Mouse (Mus musculus): ENCODE data around the gene Ddx42. TPM values are rescaled to one million over a fixed set of nuclear protein-coding genes. Genes with fewer than 3 reads are reported as not detected.

Gene Ddx42
- polyA plus RNA-seq, 2 experiments from 2014 or later: 84.7 to 135 TPM

Other genes with a start within 250 kb of the Ddx42 start
- not detected for gene Ace, start 249.0 kb upstream of the Ddx42 start, polyA plus RNA-seq (2017; shearing (Covaris generic))
- gene Ace3, start 222.3 kb upstream of the Ddx42 start, polyA plus RNA-seq (2017; shearing (Covaris generic)): not detected
- gene Kcnh6, start 208.8 kb upstream of the Ddx42 start, polyA plus RNA-seq (2017; shearing (Covaris generic)): under 1 TPM in 1 of 2 experiments, not detected in 1; 0.18 TPM
- 10 to 100 TPM; 23.9 to 26.4 TPM for gene Dcaf7, start 180.1 kb upstream of the Ddx42 start, polyA plus RNA-seq (2017; shearing (Covaris generic))
- gene Taco1, start 150.9 kb upstream of the Ddx42 start, polyA plus RNA-seq (2017; shearing (Covaris generic)): 10 to 100 TPM in 1 of 2 experiments, 1 to 10 TPM in 1; 7.4 to 18.0 TPM
- gene Map3k3, start 132.3 kb upstream of the Ddx42 start, polyA plus RNA-seq (2017; shearing (Covaris generic)): 10 to 100 TPM; 30.1 to 37.1 TPM
- not detected for gene Gm10840, start 56.1 kb upstream of the Ddx42 start, polyA plus RNA-seq (2017; shearing (Covaris generic))
- gene Limd2, start 56.1 kb upstream of the Ddx42 start, polyA plus RNA-seq (2017; shearing (Covaris generic)): 100 to 1,000 TPM; 597 to 715 TPM
- gene Strada, start 14.8 kb upstream of the Ddx42 start, polyA plus RNA-seq (2017; shearing (Covaris generic)): 10 to 100 TPM; 34.5 to 40.0 TPM
- gene Ccdc47, start 582 bp upstream of the Ddx42 start, polyA plus RNA-seq (2017; shearing (Covaris generic)): 10 to 100 TPM; 92.6 to 96.6 TPM
- gene Ftsj3, start 39.2 kb downstream of the Ddx42 start, polyA plus RNA-seq (2017; shearing (Covaris generic)): 10 to 100 TPM; 52.9 to 85.8 TPM
- 100 to 1,000 TPM; 161 to 197 TPM for gene Psmc5, start 39.2 kb downstream of the Ddx42 start, polyA plus RNA-seq (2017; shearing (Covaris generic))
- gene Smarcd2, start 56.0 kb downstream of the Ddx42 start, polyA plus RNA-seq (2017; shearing (Covaris generic)): 10 to 100 TPM; 12.3 to 23.7 TPM
- under 1 TPM; 0.39 TPM for gene Tcam1, start 59.7 kb downstream of the Ddx42 start, polyA plus RNA-seq (2017; shearing (Covaris generic))
- gene Gh, start 84.9 kb downstream of the Ddx42 start, polyA plus RNA-seq (2017; shearing (Covaris generic)): not detected
- 10 to 100 TPM; 44.8 to 77.1 TPM for gene Cd79b, start 97.8 kb downstream of the Ddx42 start, polyA plus RNA-seq (2017; shearing (Covaris generic))
- gene Scn4a, start 136.4 kb downstream of the Ddx42 start, polyA plus RNA-seq (2017; shearing (Covaris generic)): under 1 TPM in 1 of 2 experiments, not detected in 1; 0.14 TPM
- gene Prr29, start 148.5 kb downstream of the Ddx42 start, polyA plus RNA-seq (2017; shearing (Covaris generic)): under 1 TPM in 1 of 2 experiments, not detected in 1; 0.43 TPM
- 100 to 1,000 TPM; 132 to 138 TPM for gene Icam2, start 171.1 kb downstream of the Ddx42 start, polyA plus RNA-seq (2017; shearing (Covaris generic))